Mouse (Mus musculus) C2C12 (cell line): ENCODE results near the gene Olfr1167. TPM values are rescaled to one million over a fixed set of nuclear protein-coding genes. Genes with fewer than 3 reads are reported as not detected.
"Not testable (repeated sequence)": the region's sequence is repeated elsewhere in the genome, so short reads cannot be mapped to it uniquely, and the experiment has no call there.

Source experiments
- H3K27me3 ChIP-seq: one replicate; pipeline ENCODE4 v1.6.1; 2011; ENCODE audit not compliant: control insufficient read depth, insufficient read depth, insufficient read length
- H3K36me3 ChIP-seq: one replicate; pipeline ENCODE4 v1.6.1; 2011; ENCODE audit not compliant: control insufficient read depth, insufficient read depth
- H3K4me3 ChIP-seq: one replicate; pipeline ENCODE4 v1.5.1; 2011; ENCODE audit warnings: mild to moderate bottlenecking, control low read depth; ENCODE audit not compliant: poor library complexity, insufficient read depth, severe bottlenecking
- H3K79me2 ChIP-seq: one replicate; pipeline ENCODE4 v1.6.1; 2011; ENCODE audit not compliant: control insufficient read depth, insufficient read depth
- H3K79me3 ChIP-seq: one replicate; pipeline ENCODE4 v1.6.1; 2011; ENCODE audit warnings: low read depth, control low read depth
- H3ac ChIP-seq: one replicate; pipeline ENCODE3; 2011; ENCODE audit warnings: low read depth; ENCODE audit not compliant: control insufficient read depth, insufficient read length
- CEBPB ChIP-seq: IDR thresholded peaks from one replicate; pipeline ENCODE4 v1.6.1; 2011; ENCODE audit warnings: low read depth, mild to moderate bottlenecking, control low read depth, moderate library complexity
- CTCF ChIP-seq: IDR thresholded peaks from one replicate; pipeline ENCODE4 v1.5.1; 2011; ENCODE audit not compliant: control insufficient read depth, insufficient read depth, insufficient read length
- FOSL1 ChIP-seq: IDR thresholded peaks from one replicate; pipeline ENCODE4 v1.8.0; 2011; ENCODE audit warnings: mild to moderate bottlenecking, low read length; ENCODE audit not compliant: poor library complexity, insufficient read depth, severe bottlenecking
- MAX ChIP-seq: IDR thresholded peaks from one replicate; pipeline ENCODE4 v1.6.1; 2011; ENCODE audit warnings: mild to moderate bottlenecking, control low read depth
- MYOD1 ChIP-seq: IDR thresholded peaks from one replicate; pipeline ENCODE4 v1.6.1; 2011; ENCODE audit warnings: low read depth; ENCODE audit not compliant: control insufficient read depth, insufficient read length
- MYOG ChIP-seq: IDR thresholded peaks from one replicate; pipeline ENCODE4 v1.6.1; 2011; ENCODE audit not compliant: control insufficient read depth, insufficient read length; ENCODE audit errors: extremely low read depth
- USF1 ChIP-seq: IDR thresholded peaks from one replicate; pipeline ENCODE4 v1.6.1; 2011; ENCODE audit warnings: low read depth, mild to moderate bottlenecking, control low read depth, moderate library complexity
- long read RNA-seq, 2 experiments: library from polyadenylated mRNA; unstranded; transcript quantifications; one replicate each; pipeline ENCODE4 v2.0.0; 2019 to 2020
- polyA plus RNA-seq: library from polyadenylated mRNA; unstranded; fragments of >200 nt; fragmentation: generic; extraction: Trizol; gene quantifications from one replicate; pipeline ENCODE4 v1.2.1, GENCODE M21; 2012; ENCODE audit warnings: missing spikeins

Olfr1167 gene
- polyA plus RNA-seq, result not detected
- long read RNA-seq, experiment 1, result 0 reads
- long read RNA-seq, experiment 2, result 0 reads

GRCm38 (mm10) chr2:88155093-88155492 lies at the start of gene Olfr1167:
Olfr1167 (minus strand) TSS chr2:88155193.
- not testable (repeated sequence) for H3K27me3 ChIP-seq, H3K4me3 ChIP-seq, H3ac ChIP-seq, H3K79me2 ChIP-seq, H3K79me3 ChIP-seq, H3K36me3 ChIP-seq

DNA sequence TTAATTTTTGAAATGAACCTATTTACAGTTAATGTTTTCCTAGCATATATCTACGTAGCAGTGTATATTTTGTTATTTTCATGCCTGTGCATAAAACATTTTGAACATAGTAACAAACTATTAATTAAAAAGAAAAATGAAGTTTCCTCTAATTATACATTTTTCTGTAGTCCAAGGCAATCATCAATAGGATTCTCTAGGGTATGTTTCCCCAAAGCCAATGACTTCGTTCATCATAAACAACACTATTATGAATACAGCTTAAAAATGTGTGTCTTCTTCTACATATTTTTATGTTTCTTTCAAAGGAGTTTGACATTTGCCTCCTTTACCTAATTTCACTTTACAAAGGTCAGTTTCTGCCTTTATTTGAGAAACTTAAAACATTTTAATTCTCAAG lies 26.6 kb upstream of the Olfr1167 start, which contains the start of gene Olfr1168:
Olfr1168 (plus strand) TSS at position 301 of the 400 bp plus-strand sequence.
- H3ac ChIP-seq, result no peak within 1 kb of the TSS
- TF ChIP-seq FOSL1, result no peak
- TF ChIP-seq CTCF, result no peak
- no peak for TF ChIP-seq MAX
- no peaks in the 10 kb centered on the region for H3K79me2 ChIP-seq
- H3K36me3 ChIP-seq, result no peaks in the 10 kb centered on the region
- H3K79me3 ChIP-seq, result no peaks in the 10 kb centered on the region
- H3K4me3 ChIP-seq, result no peak within 1 kb of the TSS
- H3K27me3 ChIP-seq, result no peaks in the 10 kb centered on the region

DNA sequence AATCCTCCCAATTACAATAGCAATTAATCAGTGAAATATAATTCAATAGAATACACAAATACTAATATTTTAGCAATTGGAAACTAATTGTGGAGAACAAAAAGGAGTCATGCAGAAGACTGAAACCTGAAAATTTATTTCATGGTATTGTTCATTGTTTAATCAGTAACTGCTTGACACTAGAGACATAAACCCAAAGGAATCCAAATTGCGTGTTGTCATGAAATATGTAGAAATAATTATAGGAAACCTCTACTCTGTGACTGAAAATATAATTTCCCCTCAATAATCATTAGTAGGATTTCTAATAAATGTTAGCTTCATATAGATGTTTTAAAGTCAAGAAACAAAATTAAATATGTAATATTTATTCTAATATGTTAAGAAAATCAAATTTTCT lies 26.8 kb downstream of the Olfr1167 start, which contains the start of gene Olfr1166:
Olfr1166 (minus strand) TSS at position 101 of the 400 bp plus-strand sequence.
- no peak within 1 kb of the TSS for H3ac ChIP-seq
- no peaks in the 10 kb centered on the region for H3K79me3 ChIP-seq
- H3K36me3 ChIP-seq, result no peaks in the 10 kb centered on the region
- H3K4me3 ChIP-seq, result no peak within 1 kb of the TSS
- no peaks in the 10 kb centered on the region for H3K27me3 ChIP-seq
- TF ChIP-seq USF1 (no peak), MYOD1 (no peak), CEBPB (no peak), CTCF (no peak), MYOG (no peak), MAX (no peak), FOSL1 (no peak)
- no peaks in the 10 kb centered on the region for H3K79me2 ChIP-seq

Other genes starting within 250 kb of the Olfr1167 start
- not detected for gene Olfr1155, start 210.1 kb downstream of the Olfr1167 start, polyA plus RNA-seq
- not detected for gene Olfr1156, start 202.1 kb downstream of the Olfr1167 start, polyA plus RNA-seq
- gene Olfr1157, start 186.9 kb downstream of the Olfr1167 start, polyA plus RNA-seq, result not detected
- not detected for gene Olfr74, start 180.5 kb downstream of the Olfr1167 start, polyA plus RNA-seq
- not detected for gene Olfr1158, start 165.1 kb downstream of the Olfr1167 start, polyA plus RNA-seq
- not detected for gene Olfr1160, start 146.9 kb downstream of the Olfr1167 start, polyA plus RNA-seq
- gene Olfr1161, start 132.4 kb downstream of the Olfr1167 start, polyA plus RNA-seq, result not detected
- not detected for gene Olfr73, start 117.5 kb downstream of the Olfr1167 start, polyA plus RNA-seq
- gene Olfr1162, start 104.1 kb downstream of the Olfr1167 start, polyA plus RNA-seq, result not detected
- gene Olfr1163, start 83.4 kb downstream of the Olfr1167 start, polyA plus RNA-seq, result not detected
- not detected for gene Olfr1164, start 61.2 kb downstream of the Olfr1167 start, polyA plus RNA-seq
- not detected for gene Olfr1166, start 26.9 kb downstream of the Olfr1167 start, polyA plus RNA-seq
- gene Olfr1168, start 26.7 kb upstream of the Olfr1167 start, polyA plus RNA-seq, result not detected
- gene Olfr1170, start 73.1 kb upstream of the Olfr1167 start, polyA plus RNA-seq, result not detected
- not detected for gene Olfr1173, start 124.7 kb upstream of the Olfr1167 start, polyA plus RNA-seq
- not detected for gene Olfr1174-ps, start 159.9 kb upstream of the Olfr1167 start, polyA plus RNA-seq
- gene Olfr1175-ps, start 172.0 kb upstream of the Olfr1167 start, polyA plus RNA-seq, result not detected
- gene Olfr1176, start 181.5 kb upstream of the Olfr1167 start, polyA plus RNA-seq, result not detected
- gene Olfr1177-ps, start 191.3 kb upstream of the Olfr1167 start, polyA plus RNA-seq, result not detected
- gene Olfr1178, start 231.9 kb upstream of the Olfr1167 start, polyA plus RNA-seq, result not detected